Mouse (Mus musculus): Measurements from ENCODE around the gene Zyx. TPM values are rescaled to one million over a fixed set of nuclear protein-coding genes. Genes with fewer than 3 reads are reported as not detected.

The Zyx gene
- polyA plus RNA-seq, 2 experiments = 152 to 176 TPM

- DNase-seq (ENCODE audit: low spot score) = peak; percentile 84
- Histone ChIP-seq H3K9ac (ENCODE audit: low read depth, low read length, severe bottlenecking) (peak overlapping the region; percentile 93), H3K27ac (replicated peaks; ENCODE audit: low read depth, low read length) (peak overlapping the region; percentile 93), H3K4me3 (replicated peaks; ENCODE audit: low read length) (peak overlapping the region; percentile 79), H3K27me3 (ENCODE audit: control insufficient read depth, insufficient read depth, low read length) (no peaks in the 10 kb centered on the region), H3K4me2 (replicated peaks; ENCODE audit: low read depth, low read length, severe bottlenecking) (peak overlapping the region; percentile 77), H3K36me3 (ENCODE audit: control insufficient read depth, insufficient read depth, low read length) (peaks cover 23% of the 10 kb centered on the region), H3K9me3 (ENCODE audit: control insufficient read depth, low read length) (no peaks in the 10 kb centered on the region), H3K4me1 (ENCODE audit: control insufficient read depth, insufficient read depth, low read length) (peaks cover 38% of the 10 kb centered on the region)
- 2% methylated on average over 47 of the region's 72 CpGs for WGBS
- ATAC-seq (ENCODE audit: low FRiP score, low read depth) = peak; percentile 29
- TF ChIP-seq POLR2A (IDR thresholded peaks at IDR 0.05; ENCODE audit: borderline replicate concordance, extremely low read depth, insufficient read depth, insufficient read length) = peak; percentile 92; the same call in 1 of the 2 replicates
Measured at GRCm38 (mm10) chr6:42350021-42350967, 864 bp downstream of the Zyx start.

DNA sequence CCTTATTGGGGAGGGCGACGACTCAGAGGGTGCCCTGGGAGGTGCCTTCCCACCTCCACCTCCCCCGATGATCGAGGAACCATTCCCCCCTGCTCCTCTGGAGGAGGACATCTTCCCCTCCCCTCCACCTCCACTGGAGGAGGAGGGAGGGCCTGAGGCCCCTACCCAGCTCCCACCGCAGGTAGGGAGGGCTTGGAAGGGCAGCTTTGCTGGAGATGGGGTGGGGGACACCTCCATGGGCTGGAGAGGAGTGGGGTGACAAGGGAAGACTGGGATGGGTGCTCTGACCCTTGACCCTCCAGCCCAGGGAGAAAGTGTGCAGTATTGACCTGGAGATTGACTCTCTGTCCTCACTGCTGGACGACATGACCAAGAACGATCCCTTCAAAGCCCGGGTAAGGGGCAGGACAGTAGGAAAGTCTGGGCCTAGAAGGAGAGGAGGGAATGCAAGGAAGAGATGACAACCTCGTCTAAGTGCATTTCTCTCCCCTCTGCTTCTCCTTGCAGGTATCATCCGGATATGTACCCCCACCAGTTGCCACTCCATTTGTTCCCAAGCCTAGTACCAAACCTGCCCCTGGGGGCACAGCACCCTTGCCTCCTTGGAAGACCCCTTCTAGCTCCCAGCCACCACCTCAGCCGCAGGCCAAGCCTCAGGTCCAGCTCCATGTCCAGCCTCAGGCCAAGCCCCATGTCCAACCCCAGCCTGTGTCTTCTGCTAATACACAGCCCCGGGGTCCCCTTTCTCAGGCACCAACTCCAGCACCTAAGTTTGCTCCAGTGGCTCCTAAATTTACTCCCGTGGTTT is 1.7 kb downstream of the Zyx start:
- 0 out of 2 replicates have a peak overlapping the region, but pooled peaks have one; percentile 93 for H3K27ac ChIP-seq (replicated peaks; ENCODE audit: low read depth, low read length)
- no peaks in the 10 kb centered on the region for H3K9me3 ChIP-seq (ENCODE audit: control insufficient read depth, low read length)
- WGBS = 39% methylated on average over 11 of the region's 13 CpGs
- peaks cover 38% of the 10 kb centered on the region for H3K4me1 ChIP-seq (ENCODE audit: control insufficient read depth, insufficient read depth, low read length)
- peak overlapping the region; percentile 77 for H3K4me2 ChIP-seq (replicated peaks; ENCODE audit: low read depth, low read length, severe bottlenecking)
- DNase-seq (ENCODE audit: low spot score) (no peak), ATAC-seq (ENCODE audit: low FRiP score, low read depth) (no peak)
- H3K4me3 ChIP-seq (replicated peaks; ENCODE audit: low read length) = peak overlapping the region; percentile 79
- H3K9ac ChIP-seq (ENCODE audit: low read depth, low read length, severe bottlenecking) = peak overlapping the region; percentile 93
- TF ChIP-seq POLR2A (IDR thresholded peaks at IDR 0.05; ENCODE audit: borderline replicate concordance, extremely low read depth, insufficient read depth, insufficient read length) = no peak
- no peaks in the 10 kb centered on the region for H3K27me3 ChIP-seq (ENCODE audit: control insufficient read depth, insufficient read depth, low read length)
- peaks cover 32% of the 10 kb centered on the region for H3K36me3 ChIP-seq (ENCODE audit: control insufficient read depth, insufficient read depth, low read length)

- no peak overlapping the region for H3K9ac ChIP-seq (ENCODE audit: low read depth, low read length, severe bottlenecking)
- WGBS = 72% methylated on average over 7 of the region's 7 CpGs
- no peaks in the 10 kb centered on the region for H3K27me3 ChIP-seq (ENCODE audit: control insufficient read depth, insufficient read depth, low read length)
- TF ChIP-seq POLR2A (IDR thresholded peaks at IDR 0.05; ENCODE audit: borderline replicate concordance, extremely low read depth, insufficient read depth, insufficient read length) = no peak
- peaks cover 40% of the 10 kb centered on the region for H3K36me3 ChIP-seq (ENCODE audit: control insufficient read depth, insufficient read depth, low read length)
- H3K4me2 ChIP-seq (replicated peaks; ENCODE audit: low read depth, low read length, severe bottlenecking) = peak overlapping the region; percentile 77
- ATAC-seq (ENCODE audit: low FRiP score, low read depth) (no peak), DNase-seq (ENCODE audit: low spot score) (no peak)
- peak overlapping the region; percentile 79 for H3K4me3 ChIP-seq (replicated peaks; ENCODE audit: low read length)
- no peak overlapping the region for H3K27ac ChIP-seq (replicated peaks; ENCODE audit: low read depth, low read length)
- H3K9me3 ChIP-seq (ENCODE audit: control insufficient read depth, low read length) = no peaks in the 10 kb centered on the region
- H3K4me1 ChIP-seq (ENCODE audit: control insufficient read depth, insufficient read depth, low read length) = peaks cover 38% of the 10 kb centered on the region
Measured at GRCm38 (mm10) chr6:42351776-42352485, 2.5 kb downstream of the Zyx start.

DNA sequence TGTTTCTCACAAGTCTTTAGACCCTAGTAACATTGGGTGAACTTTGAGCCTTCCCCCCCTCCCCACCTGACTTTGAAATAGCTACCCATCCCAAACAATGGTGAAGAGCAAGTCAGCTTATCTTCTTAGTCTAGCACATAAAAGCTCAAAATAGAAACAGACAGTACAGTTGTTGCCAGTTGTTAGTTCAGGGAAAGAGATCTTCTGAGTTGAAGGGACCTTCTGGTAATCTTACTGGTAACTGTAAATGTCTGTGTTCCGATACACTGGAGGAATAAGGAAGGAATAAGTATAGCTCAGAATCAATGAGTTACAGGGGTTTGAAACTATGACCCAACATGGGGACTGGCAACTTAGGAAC is 3.0 kb downstream of the Zyx start:
- H3K4me1 ChIP-seq (ENCODE audit: control insufficient read depth, insufficient read depth, low read length) = peaks cover 38% of the 10 kb centered on the region

More for the DNA sequence above, 3.0 kb downstream of the Zyx start:
- Histone ChIP-seq H3K27me3 (ENCODE audit: control insufficient read depth, insufficient read depth, low read length) (no peaks in the 10 kb centered on the region), H3K9ac (ENCODE audit: low read depth, low read length, severe bottlenecking) (no peak overlapping the region), H3K27ac (replicated peaks; ENCODE audit: low read depth, low read length) (no peak overlapping the region), H3K36me3 (ENCODE audit: control insufficient read depth, insufficient read depth, low read length) (peaks cover 45% of the 10 kb centered on the region), H3K9me3 (ENCODE audit: control insufficient read depth, low read length) (no peaks in the 10 kb centered on the region), H3K4me2 (replicated peaks; ENCODE audit: low read depth, low read length, severe bottlenecking) (peak overlapping the region; percentile 77), H3K4me3 (replicated peaks; ENCODE audit: low read length) (no peak overlapping the region)
- ATAC-seq (ENCODE audit: low FRiP score, low read depth) = no peak
- no peak for TF ChIP-seq POLR2A (IDR thresholded peaks at IDR 0.05; ENCODE audit: borderline replicate concordance, extremely low read depth, insufficient read depth, insufficient read length)
- no peak for DNase-seq (ENCODE audit: low spot score)
- WGBS = 93% methylated on average over 1 of the region's 1 CpGs
